Mouse (Mus musculus): ENCODE data around the gene Ddx58.

DNA sequence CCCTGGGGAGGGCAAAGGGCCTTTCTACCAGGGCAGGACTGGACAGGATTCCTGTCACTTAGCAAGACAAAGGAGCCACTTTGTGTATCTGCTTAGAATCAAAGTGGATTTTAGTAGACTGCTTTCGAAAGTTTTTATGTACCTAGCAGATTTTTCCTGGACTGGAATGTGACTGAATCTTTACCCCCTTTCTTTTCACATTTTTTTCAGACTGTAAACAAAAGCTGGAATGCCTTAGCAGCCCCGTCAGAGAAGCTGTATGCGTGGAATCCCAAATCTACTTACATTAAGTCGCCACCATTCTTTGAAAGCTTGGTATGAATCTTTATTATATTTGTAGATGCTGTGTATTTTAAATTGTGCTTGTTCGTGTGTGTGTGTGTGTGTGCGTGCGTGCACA is 51.7 kb downstream of the Ddx58 start:
- TF ChIP-seq CTCF (IDR thresholded peaks at IDR 0.05; ENCODE audit: extremely low read depth, insufficient read depth, insufficient read length, insufficient replicate concordance) (no peak), POLR2A (IDR thresholded peaks at IDR 0.05; ENCODE audit: low read depth, low read length) (no peak)

Data from spleen, adult 2 months (tissue).